Mouse (Mus musculus): ENCODE measurements around the gene Car11. TPM values are rescaled to one million over a fixed set of nuclear protein-coding genes. Genes with fewer than 3 reads are reported as not detected.
"Not testable (repeated sequence)": the region's sequence is repeated elsewhere in the genome, so short reads cannot be mapped to it uniquely, and the experiment has no call there.

Car11 gene
- under 1 TPM in 1 of 2 experiments, not detected in 1; 0.51 TPM for polyA plus RNA-seq (2017; shearing (Covaris generic))

DNA sequence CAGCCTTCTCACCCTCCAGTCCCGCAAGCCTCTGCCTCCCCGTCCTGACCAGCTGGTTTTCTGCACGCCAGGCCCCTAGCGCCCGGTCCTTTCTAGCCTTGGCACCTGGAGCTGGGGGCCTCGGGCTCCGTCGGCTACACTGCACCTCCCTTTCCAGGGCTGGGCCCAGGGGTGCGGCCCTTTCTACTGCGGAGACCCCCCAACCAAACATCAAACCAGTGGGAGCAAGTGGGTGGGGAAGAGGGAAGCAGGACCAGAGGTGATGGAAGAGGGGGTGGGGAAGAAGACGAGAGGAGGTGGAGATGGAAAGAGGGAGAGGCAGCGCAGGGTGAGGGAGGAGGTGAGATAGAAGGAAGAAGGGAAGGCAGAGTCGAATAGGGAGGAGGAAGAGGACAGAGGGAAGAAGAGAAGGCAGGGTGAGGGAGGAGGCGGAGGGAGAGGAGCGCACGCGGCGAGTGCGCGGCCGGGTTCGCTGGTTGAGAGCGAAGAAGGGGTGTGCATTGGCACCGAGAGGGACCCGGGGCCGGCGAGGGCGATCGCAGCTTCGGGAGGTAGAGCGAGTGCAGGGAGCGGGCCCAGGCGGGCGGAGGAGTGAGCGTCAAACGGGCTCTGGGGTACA is at the start of gene Car11:
Car11 (plus strand) TSS at position 321 of the 619 bp plus-strand sequence.
- ATAC-seq = no peak

DNA sequence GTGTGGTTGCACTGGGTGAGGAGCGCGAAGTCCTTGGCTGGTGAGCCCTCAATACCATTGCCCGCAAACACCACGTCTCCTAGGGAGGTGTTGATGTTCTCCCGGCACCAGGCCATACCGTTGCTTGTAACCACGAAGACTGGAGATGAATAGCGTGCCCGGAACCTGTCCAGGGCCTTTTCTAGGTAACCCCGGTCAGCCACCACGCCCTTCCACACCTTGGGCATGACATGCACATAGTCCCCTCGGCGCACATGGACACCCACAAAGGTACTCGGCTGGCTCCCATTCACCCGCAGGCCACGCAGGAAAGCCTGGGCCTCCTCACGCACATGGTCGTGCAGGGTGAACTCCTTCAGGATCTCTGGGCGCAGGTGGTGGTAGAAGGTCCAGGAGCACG is 49.2 kb upstream of the Car11 start:
- not testable (repeated sequence) for ATAC-seq

DNA sequence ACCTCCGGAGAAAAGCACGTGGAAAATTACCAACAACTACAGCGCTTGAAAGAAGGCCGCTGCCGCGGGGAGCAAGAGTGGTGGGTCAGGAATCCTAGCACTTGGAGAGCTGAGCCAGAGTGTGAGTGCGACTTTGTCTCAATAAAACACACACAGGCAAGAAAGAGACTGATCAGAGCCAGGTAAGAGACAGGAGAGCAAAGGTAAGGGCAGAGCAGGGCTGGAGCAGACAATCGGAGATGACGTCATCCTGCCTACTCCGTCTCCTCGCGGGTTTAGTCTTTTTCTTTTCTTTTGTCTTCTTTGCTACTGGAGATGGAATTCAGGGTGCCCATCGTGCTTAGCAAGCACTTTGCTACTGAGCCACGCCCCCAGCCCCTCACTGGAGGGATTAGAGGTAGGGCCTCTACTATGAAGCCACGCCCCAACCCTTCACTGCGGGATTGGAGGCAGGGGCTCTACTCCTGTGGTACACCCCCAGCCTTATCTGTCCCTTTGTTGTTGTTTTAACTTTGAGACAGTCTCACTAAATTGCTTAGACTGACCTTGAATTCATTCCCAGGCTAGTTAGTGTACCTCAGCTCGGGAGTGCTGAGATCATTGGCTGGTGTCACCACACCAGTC is 45.1 kb upstream of the Car11 start:
- no peak for ATAC-seq

DNA sequence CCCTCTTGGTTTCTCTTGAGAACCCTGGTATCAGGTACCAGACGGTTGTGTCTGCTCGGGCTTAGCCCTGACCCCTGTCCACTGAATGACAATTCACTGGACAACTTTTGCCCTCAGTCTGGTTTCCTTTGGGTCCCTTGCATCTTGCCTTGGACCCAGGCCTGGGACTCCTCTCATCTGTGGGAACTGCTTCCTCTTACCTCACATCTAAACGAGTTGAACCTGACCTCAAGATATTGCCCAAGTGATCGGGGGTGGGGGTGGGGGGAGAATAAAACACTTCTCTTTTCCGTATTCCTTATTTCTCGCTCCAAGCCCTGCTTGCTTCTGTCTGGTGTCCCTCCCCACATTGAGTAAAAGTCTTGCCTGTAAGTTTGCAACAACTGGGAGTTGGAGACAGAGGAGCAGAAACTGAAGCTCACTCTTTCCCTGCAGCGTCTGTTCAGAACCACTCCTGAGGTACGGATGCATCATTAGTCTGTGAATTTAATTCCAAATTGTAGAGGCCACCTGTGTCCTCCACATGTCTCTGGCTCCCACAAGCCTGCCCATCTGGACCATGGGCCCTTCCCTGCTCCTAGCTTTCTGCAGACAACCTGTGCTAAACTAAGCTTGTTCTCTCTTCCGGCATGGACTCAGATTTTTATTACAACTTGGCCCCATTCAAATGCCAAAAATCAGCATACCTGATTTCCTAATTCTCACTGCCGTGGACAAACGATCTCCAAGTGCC is 38.7 kb upstream of the Car11 start:
- ATAC-seq = no peak

DNA sequence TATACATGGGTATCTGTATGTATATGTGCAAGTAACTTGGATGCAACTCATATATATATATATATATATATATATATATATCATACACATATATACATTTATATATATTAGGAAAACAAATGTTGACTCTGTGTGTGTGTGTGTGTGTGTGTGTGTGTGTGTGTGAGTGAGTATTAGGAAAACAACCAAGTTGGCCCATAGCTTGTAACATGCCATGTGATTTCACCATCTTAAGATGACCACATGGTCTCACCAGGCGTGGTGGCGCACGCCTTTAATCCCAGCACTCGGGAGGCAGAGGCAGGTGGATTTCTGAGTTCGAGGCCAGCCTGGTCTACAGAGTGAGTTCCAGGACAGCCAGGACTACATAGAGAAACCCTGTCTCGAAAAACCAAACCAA is 37.9 kb upstream of the Car11 start:
- not testable (repeated sequence) for ATAC-seq

DNA sequence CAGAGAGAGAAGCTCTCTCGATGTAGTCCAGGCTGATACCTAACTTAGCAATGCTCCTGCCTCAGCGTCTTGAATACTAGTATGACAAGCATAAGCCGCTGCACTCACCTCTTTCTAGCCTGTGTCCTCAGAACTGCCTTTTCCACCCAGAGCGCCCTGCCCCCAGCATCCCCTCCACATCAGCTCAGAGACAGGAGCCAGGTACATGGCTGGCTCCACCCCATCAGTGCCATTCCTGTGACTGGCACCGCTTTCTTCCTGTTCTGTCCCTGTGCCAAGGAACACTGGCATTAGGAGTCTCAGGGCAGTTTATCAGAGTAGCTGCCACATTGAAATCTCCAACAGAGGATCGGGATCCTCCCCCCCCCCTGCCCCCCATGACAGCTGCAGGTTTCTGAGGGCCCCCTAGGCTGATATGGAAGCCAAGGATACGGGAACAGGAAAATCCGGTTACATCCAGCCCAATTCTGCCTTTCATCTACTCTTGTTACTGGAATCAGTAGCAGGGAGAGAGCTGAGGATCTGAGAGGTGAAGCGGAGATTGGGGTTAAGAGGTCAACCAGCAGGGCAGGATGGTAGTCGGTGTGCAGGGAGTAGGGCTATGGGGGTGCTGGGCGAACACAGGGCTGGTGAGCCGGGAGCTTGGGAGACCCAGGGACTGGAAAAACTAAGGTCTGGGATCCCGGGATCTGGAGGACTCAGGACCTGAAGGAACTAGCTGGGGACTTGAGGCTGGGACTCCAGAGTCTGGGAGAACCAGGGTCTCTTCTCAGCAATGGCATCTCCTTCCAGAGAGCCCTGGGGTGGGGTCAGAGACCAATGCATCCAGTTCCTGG is 34.1 kb upstream of the Car11 start:
- no peak for ATAC-seq

DNA sequence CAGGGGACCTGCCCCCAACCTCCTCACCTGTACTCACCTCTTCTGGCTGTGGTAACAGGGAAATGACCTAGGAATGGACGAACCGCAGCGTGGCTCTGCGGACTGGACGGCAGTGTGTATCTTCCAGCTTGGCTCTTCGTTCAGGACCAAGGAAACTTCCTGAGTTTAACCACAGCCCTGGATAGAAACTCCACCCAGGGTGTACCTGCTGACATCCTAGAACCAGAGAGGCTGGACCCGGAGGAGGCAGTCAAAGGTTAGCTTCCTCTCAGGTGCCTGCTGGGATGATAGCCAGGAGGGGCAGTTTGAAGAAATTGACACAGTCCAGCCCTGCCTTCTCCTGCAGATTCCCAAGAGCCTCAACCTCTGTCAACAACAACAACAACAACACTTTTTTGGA is 33.5 kb upstream of the Car11 start, which contains the start of gene Fut2:
Fut2 (minus strand) TSS at position 234 of the 400 bp plus-strand sequence.
- ATAC-seq = no peak

DNA sequence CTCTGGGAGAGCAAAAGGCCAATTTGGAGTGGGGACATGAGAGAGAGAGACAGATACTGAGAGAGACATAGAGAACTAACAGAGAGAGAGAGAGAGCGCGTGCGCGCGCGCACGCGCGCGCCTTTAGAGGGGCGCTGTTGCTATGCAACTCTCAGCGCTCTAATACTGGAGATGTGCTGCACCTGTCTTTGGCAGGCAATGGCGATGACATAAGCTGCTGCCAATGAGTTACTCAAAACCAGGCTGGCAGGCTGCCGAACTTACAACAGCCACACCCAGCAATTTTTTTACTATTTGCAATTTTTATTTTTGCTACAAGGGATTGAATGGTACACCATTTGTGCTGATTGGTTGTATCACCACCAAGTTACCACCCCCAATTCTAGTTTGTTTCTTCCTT is 31.9 kb upstream of the Car11 start:
- no peak for ATAC-seq

DNA sequence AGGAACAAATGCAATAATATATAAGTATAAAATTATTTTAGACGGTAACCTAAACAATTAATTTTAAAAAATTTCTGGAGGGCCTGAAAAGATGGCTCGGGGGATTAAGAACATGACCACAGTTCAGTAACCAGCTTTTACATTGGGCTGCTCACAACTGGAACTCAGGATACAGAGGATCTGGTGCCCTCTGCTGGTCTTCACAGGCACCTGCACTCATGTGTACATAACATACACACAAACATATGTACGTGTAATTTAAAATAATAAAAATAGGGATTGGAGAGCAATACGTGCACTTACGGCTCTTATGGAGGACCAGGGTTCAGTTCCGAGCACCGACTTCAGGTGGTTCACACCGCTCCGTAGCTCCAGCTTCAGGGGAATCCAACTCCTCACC is 30.7 kb upstream of the Car11 start:
- no peak for ATAC-seq

DNA sequence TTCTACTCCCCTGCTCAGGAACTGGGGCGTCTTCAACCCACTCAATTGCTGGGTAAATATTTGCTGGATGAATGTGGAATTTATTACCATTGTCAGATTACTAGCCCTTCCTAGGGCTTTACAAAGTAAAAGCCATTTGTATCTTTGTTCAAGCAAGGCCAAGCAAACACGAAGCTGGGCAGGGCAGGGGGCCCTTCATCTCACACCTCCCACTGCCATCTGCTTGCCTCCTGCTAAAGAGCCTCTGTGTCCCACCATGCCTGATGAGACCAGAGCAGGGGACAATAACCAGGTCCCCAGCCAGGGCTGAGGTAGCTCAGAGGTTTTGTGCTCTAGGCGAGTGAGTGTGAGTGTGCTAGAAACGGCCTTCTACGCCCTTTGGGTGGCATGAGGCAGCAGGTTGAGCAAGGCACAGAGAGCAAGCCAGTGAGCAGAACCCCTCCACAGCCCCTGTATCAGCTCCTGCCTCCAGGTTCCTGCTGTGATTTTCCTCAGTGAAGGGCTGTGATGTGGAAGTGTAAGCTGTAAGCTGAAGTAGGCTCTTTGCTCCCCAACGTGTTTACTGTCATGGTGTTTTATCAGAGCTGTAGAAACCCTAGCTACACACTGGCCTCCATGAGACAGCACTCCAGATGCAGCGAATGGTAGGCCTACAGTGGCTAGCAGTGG is 21.9 kb upstream of the Car11 start:
- no peak for ATAC-seq

DNA sequence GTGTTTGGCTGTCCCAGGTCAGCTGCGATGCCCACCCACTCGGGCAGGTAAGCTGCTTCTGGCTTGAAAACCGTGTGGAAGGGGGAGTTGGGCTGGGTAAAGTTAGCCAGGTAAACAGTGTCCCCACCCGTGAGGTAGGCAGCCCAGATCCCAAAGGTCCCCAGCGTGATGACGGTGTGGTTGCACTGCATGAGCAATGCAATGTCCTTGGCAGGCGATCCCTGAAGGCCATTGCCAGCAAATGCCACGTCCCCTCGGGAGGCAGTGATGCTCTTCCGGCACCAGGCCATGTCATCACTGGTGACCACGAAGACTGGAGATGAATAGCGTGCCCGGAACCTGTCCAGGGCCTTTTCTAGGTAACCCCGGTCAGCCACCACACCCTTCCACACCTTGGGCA is 21.1 kb upstream of the Car11 start:
- no peak for ATAC-seq

DNA sequence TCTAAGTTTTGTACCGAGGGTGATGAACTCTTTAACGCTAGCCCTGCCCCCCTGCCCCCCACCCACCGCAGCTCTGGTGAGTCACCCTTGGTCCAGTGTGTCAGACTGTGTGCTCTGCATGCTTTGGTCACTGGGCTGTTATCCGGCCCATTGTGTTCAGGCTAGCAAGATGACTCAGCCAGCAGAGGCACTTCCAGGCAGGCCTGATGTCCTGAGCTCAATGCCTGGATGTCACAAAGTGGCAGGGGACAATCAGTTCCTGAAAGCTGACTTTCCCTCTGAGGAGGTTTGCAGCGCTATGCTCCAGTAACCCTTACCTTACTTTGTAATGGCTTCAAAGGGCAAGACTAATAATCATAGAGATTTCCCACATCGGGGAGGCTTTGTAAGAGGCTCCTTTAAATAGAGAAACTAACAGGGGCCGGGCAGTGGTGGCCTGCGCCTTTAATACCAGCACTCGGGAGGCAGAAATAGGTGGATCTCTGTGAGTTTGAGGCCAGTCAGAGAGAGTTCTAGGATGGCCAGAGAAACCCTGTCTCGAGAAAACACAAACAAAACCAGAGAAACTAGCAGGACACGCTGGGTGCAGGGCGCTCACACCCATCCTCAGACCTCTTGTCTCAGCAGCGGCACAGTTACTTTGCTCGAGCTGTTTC is 19.5 kb upstream of the Car11 start:
- no peak for ATAC-seq

DNA sequence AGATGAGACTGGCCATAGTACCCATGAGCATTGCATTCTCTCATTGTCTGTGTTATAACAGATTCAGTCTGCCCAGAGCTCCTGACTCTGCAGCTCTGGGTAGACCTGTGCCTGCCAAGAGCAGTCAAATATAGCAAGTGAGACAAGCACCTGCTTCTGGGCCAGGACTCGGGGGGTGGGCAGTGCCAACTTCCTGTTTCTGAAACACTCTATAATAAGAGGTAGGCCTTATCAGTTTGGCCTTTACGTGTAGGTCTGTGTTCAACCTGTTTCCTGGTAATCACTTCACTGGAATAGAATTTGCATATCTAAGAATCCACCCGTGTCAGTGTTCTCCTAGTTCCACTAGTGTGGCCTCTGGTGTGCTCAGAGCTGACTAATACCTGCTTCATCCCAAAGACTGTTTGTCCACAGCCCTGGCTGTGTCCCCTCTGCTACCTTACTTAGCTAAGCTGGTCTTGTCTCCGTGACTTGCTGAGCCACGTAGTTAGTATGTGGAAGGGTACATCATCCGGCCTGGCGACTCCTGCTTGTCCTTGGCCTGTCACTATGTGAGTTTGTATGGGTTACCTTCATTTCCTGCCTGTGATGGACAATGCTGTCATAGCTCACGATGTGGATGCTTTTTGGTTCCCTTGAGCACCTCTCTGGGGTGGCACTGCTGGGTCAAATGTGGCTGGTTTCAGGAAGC is 18.5 kb upstream of the Car11 start:
- peak; percentile 50 for ATAC-seq

DNA sequence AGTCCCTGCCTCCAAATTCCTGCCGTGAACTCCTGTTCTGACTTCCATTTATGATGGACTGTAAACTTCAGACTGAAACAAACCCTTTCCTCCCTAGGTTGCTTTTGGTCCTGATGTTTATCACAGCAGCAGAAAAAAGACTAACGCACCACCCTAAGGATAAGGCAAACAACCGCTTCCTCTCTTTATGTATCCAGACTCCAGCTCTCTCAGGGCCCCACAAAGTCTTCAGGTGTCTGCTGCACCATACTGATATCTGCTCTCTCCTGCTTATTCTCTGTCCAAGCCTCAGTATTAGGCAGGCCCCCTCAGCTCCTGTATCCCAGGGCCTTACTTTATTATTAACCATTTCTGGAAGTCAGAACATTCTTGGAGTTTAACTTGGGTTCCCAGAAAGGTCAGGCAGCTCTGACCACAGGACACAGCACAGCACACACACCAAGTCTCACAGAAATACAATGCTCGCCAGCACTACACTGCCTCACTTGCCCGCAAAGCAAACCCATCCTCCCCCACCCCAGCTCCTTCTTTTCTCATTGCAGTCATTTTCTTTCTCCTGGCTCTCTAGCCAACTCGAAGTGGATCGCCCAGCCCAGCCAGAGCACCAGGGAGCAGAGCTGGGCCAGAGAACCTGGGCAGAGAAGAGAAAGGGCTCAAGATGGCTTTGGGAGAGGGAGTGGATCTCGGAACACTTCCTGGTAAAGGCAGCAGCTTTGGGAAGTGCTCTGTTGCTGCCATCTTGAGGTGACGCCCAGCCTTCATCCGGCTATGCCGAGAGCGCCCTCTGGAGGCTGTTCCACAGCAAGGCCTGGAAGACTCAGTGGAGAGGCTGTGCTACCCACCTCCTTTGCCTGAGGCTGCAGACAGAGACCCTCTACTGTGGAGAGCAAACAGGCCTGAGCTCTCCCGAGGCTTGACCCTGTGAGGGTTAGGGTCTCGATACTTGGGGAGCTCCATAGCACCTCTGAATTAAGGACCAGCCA is 17.2 kb upstream of the Car11 start:
- peak; percentile 66 for ATAC-seq

DNA sequence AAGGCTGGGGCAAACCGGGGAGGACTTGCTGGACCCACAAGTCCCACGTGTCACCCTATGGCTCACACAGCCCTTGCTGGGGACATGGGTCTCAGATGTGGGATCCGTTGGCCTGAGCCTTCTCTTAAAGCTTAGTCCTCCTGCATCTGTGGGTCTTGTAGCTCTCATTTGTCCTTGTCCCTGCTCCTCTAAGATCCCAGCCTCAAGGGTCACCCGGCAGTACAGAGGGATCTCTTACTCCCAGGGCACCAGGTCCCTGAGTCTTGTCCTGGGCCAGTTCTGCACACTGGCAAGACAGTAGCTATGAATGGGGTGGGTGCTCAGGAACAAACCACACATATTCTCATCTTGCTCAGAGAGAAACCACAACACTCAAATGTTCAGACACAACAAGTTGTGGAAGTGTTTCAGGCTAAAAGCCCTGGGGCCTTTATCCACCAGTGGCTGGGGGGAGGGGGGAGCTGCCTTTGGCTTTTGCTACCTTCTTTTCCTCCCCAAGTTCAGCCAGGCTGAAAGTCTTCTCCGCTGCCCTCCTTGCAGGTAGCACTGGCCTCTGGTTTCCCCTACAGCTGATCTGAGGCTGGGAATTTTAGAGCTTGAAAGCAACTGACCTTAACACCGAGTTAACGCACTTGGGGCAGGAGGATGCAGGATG is 16.1 kb upstream of the Car11 start, which contains the start of gene Ntn5:
Ntn5 (plus strand) TSS at position 627 of the 655 bp plus-strand sequence.
- ATAC-seq = no peak

DNA sequence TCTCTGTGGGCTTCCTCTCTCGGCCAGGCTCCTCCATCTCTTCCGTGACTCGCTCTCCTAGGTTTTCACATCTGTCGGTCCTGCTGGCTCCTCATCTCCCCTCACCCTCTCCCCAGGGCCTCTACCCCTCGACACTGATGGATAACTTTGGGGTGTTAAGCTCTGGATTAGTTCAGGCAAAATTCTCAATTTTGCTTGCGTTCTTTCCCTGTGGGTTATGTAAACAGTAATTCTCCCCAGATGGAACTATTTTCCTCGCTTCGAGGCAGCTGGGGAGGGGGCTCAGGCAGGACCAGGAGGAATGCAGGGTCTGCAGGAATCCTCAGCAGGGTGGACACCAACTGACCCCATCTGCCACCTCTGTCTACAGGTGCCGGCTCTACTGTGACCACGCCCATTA is 13.8 kb upstream of the Car11 start:
- no peak for ATAC-seq

DNA sequence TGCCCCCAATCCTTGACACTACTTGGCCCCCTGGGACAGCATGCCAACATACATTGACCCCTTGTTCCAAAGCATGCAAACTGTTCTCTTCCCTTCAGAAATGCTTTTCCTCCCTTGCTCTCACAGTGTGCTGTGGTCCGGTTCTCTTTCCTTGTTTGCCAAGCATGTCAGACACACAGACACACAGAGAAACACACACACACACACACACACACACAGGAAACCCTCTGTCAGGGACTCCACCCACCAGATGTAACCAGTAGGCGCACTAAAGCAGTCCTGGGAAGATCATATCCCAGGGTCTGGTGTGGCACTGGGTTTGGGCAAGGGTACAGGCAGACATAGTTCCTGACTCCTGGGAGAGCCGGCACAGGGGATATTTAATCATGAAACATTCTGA is 12.8 kb upstream of the Car11 start:
- ATAC-seq = no peak

DNA sequence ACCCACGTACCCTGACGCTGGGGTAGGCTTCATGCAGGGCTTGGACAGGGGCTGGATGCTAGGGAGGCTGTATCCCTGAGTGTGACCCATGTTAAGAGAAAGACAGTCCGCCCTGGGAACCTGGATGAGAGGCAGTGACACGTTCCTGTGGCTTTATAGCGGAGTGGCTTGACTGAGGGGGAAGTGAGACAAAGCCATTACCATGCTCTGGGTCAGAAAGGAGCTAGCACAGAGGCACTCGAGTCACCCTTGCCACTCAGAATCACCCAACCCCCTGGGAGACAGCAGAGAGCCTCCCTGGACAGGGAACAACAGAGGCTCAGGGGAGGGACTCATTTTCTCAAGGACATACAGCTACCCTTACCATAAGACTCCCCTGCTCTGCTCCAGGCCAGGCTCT is 10.5 kb upstream of the Car11 start:
- no peak for ATAC-seq

DNA sequence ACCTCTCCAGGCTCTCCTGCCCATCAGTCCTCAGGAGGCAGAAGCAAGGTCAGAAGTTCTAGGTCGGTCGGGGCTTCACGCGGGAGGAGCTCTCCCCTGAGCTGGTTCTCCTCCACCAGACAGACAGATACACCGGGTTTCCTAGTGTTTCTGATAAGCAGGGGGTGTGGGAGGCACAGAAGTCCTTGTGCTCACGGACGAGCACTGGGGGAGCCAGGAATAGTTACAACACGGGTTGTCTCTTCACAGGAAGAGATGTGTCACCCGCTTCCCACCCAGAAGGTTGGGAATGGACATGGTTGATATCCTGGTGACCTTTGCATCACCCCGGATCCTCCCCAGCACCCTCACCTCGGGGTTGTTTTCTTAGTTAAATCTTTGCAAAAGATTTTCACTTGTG is 9.8 kb upstream of the Car11 start:
- ATAC-seq = no peak
